Mouse (Mus musculus) mouse embryonic stem cell (cell line): ENCODE results near the gene Gpr146.

Source experiments
- in situ Hi-C, 2 experiments: fragments of 300-500 bp; cut with MboI; formaldehyde crosslinking; loops; 1 replicate in 1 of 2; 3 replicates in 1 of 2; pipeline ENCODE4 v1.14.3; 2019 to 2020; ENCODE audit warnings: low sequenced_read_pairs in 2 of 2, low pct_unique_long_range_greater_than_20kb in 1 of 2, mixed read lengths in 1 of 2; ENCODE audit not compliant: unreplicated experiment in 1 of 2

The Gpr146 gene

DNA sequence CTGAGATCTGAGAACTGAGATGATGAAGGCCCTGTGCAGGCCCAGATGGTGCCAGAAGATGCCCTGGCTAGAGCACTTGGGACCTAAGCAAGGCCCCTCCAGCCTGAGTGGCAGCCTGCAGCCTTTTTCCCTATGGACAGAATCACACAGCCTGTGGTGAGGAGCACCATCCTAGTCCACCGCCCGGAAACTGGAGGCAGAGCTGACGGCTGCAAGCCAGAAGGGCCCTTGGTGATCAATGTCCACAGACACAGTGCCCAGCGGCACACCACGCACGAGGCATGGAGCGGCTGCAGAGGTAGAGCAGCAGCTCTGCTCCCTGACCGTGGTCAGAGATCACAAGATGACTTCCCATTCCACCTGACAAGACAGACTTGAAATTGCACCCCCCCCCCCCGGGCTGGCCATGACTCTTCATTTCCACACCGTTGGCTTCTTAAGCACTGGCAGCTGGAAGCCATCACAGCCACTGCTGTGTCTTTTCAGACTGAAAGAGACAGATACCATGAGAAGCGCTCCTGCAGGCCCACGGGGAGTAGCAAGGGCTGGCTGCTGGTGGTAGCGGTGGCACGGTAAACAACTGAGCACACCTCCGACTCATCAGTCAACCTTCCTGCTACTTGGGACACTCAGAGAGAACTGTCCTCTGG is 34.3 kb downstream of the Gpr146 start:
- in situ Hi-C loops: no loop called here

DNA sequence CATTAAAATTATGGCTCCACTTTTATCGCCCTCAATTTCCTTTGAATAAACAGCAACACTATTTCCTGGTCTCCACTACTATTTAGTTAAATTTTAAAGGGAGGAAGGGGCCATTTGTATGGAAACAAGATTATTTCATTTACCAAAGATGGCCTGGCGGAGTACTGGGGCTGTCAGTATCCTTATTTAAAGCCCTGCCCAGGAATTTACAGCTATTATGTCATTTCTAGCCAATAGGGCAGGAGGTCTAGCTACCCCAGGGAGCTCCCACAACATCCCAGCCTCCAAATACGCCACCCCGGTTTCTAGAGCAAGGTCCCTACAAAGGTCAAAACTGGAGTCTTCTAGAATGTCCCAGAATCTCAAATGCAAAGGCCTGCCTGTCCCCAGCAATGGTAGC is 36.0 kb downstream of the Gpr146 start:
- in situ Hi-C loops: no loop called here

- in situ Hi-C loops: no loop called here
Measured at GRCm38 (mm10) chr5:139415001-139415400, 37.5 kb downstream of the Gpr146 start.

GRCm38 (mm10) chr5:139416942-139417341 is 39.4 kb downstream of the Gpr146 start:
- in situ Hi-C loops: no loop called here

DNA sequence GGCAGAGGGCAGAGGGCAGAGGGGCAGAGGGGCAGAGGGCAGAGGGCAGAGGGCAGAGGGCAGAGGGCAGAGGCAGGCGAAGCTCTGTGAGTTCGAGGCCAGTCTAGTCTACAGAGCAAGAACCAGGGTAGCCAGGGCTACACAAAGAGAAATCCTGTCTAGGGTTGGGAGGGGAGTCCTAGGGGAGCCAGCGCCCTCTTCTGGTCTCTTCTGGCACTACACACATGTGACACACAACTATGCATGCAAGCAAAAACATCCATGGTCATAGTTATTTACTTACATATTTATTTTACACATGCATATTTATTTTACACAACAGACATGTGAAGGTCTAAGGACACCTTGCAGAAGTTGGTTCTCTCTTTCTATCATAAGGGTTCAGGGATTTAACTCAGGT is 40.0 kb downstream of the Gpr146 start:
- in situ Hi-C loops: no loop called here

DNA sequence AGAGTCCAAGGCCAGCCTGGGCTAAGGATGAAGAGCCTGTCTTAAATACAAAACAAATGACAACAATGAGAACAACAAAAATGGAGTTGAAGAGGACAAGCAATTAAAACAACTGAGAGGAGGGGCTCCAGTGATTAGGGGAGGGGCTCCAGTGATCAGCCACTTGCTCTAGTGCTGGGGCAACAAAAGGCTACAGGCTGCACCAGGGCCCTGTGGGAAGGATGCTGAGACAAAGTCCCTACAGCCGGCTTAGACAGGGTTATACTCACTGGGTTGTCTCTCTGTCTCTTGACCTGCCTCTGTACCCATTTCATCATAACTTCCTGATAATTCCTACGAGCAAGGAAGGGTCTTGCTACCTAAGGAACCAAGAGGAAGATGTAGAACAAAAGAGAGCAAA is 40.6 kb downstream of the Gpr146 start:
- in situ Hi-C loops: no loop called here

GRCm38 (mm10) chr5:139418633-139419032 is 41.1 kb downstream of the Gpr146 start:
- in situ Hi-C loops: no loop called here

DNA sequence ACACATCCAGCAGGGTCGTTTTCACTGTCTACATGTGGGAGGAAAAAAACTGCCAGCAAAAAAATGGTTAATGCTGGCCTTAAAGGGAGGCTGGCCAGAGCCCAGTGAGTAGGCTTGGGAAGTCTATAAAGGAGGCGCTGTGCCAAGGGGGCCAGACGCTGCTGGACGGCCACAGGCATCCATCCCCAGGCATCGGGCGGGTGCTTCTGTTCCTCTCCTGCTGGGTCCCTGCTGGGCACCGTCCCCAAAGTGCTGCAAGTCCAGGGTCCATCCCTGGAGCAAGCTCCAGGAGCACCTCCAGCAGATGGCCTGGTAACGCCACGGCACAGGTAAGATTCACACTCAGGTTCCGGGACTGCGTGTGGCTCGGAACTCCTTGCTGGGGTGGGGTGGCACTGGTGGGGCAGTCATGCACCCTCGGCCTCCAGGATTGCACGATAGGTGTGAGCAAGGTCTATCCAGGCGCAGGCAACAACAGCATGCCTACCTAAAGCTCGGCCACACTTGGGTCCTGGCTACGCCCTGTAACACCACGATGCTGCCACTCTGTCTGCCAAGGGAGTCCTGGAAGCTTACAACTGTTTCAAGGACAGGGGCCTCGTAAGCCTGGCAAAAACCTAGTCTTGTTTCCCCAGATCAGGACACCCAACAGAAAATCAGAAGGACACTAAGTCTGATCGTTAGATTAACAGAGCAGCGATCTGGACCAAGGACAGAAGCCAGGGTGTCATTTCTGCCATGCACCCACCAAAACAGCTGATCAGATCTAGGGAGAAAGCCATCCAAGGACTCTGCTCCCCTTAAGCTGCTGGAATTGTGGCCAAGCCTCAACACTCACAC is 45.7 kb downstream of the Gpr146 start, which contains the start of gene Gper1:
Gene Gper1 (plus strand): TSS at position 126 of the 840 bp plus-strand sequence.
- in situ Hi-C loops: no loop called here

- in situ Hi-C loops: no loop called here
Measured at GRCm38 (mm10) chr5:139425198-139425597, 47.7 kb downstream of the Gpr146 start.

- in situ Hi-C loops: no loop called here
Measured at GRCm38 (mm10) chr5:139427001-139427400, 49.5 kb downstream of the Gpr146 start.

DNA sequence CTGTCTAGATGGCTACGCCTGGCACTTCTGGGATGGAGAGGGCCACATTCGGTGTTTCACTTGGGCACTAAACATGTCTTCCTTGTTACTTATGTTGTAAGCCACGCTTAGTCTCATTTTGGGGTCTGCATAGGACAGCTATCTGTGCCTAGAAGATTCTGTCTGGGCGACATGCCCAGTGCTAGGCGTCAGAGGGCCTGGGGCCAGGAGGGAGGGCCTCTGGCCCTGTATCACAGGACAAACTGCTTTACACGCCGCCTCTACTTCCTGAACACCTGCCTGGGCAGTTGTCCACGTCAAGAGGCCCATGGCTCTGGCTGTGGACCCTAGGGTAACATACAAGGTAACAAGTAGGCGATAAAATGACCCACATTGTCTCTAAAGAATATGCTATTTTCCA is 50.5 kb downstream of the Gpr146 start:
- in situ Hi-C loops: no loop called here

- in situ Hi-C loops: no loop called here
Measured at GRCm38 (mm10) chr5:139429818-139430341, 52.4 kb downstream of the Gpr146 start.

- in situ Hi-C loops: no loop called here
Measured at GRCm38 (mm10) chr5:139432333-139432732, 54.8 kb downstream of the Gpr146 start.

- in situ Hi-C loops: no loop called here
Measured at GRCm38 (mm10) chr5:139432747-139433508, 55.4 kb downstream of the Gpr146 start.

DNA sequence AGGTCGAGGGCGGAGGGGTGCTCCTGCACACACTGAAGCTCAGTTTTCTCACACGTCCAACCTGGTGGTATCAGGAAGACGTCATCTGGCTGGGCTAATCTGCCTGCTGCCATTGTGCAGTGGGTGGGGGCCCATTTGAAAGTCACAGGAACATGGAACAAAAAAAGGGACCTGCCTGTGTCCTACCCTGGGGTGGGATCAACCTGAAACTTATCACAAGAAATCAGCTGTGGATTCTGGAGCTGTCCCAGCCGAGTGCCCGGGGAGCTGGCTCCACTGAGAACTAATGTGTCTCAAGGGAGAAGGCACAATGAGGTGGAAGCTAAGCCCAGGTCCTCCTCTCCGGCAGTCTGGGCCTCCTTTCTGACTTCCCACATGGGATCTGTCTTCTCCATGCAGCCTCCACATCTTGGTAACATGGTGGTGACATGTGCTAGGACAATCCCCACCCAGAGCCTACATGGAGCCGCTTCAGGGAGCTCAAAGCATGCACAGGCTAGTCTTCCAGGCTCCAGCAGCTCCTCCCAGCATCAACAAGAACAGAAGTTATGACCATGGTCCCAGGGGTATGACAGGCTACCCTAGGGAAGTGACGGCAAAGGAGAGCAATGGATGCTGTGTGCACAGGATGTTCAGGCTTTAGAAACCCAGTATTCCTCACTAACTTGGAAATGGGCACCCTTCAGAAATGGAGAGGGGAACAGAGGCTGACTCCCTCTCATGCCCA is 56.5 kb downstream of the Gpr146 start:
- in situ Hi-C loops: no loop called here

- in situ Hi-C loops: no loop called here
Measured at GRCm38 (mm10) chr5:139434940-139435339, 57.4 kb downstream of the Gpr146 start.

- in situ Hi-C loops: no loop called here
Measured at GRCm38 (mm10) chr5:139437769-139438168, 60.3 kb downstream of the Gpr146 start.

DNA sequence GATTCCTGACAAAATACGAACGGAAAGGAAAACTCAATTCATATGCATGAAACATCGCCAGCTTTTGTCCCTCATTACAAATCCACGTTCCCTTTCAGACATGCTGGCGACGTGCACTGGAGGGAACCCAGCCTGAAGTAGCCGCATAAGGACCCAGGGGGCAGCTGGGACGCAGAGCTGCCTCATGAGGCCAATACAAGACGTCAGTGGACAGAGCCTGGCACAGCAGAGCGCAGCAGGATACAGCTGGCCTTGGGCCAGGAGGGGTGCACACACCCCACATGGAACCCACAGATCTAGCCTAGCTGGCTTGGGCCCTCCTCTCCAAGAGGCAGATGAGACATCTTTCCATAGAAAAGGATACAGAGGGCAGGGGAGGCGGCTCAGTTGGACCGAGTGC is 60.9 kb downstream of the Gpr146 start:
- in situ Hi-C loops: no loop called here
